ENCODE assay signal across 21 mouse cellular contexts in the genomic region with DNA sequence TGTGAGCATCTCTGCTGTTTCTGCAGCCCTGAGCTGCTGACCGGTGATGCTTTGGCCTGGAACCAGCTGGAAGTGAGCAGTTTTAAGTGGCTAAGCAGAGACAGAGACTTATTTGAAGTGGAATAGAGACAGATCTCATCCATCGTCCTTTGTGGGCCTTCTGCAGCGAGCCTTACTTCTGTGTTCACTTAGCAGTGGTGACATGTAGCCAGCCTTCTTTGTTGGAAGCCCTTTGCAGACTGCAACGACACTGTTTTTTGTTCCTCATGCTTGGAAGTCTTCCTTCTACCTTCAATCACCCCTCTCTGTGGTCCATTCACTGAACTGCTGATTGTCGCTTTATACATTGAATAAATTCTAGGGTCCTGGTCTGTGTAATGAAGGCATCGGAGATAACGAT. TPM values are rescaled to one million over a fixed set of nuclear protein-coding genes. Genes with fewer than 3 reads are reported as not detected.
A peak's percentile ranks its signal among the peaks of the same experiment; 100 is the strongest.
DNase-seq lines count a peak whose midpoint lies in the region; ATAC-seq and TF ChIP-seq lines count a peak whose summit lies in the region.
"Had no signal": no experiment of that assay in that cellular context is flagged by ENCODE, and none has a peak within 500 bp of the region (broad histone marks: within the 10 kb centered on the region; RNA-seq: fewer than 3 reads in every experiment).

No protein-coding gene starts in this region.

- DNase-seq in left cerebral cortex, adult 2 months (ENCODE audit: extremely low spot score in 1 of 2, low spot score in 2 of 2), result no peak
- no peak for DNase-seq in left cerebral cortex, postnatal 14 days (ENCODE audit: low spot score in 2 of 2)
- no peak for DNase-seq in embryonic facial prominence, embryonic 14.5 days (ENCODE audit: low spot score)
- DNase-seq in midbrain, postnatal 0 days (ENCODE audit: low spot score), result no peak
- no peak for DNase-seq in ovary, adult 18-20 months (ENCODE audit: low spot score)
- no peak for DNase-seq in frontal cortex, adult 2 months (ENCODE audit: extremely low spot score in 1 of 2, low spot score in 1 of 2)
- no peak for DNase-seq in gastrocnemius, adult 18-20 months (ENCODE audit: low spot score)
- DNase-seq: adrenal gland, postnatal 25 days; cerebellum, adult 2 months; heart, postnatal 4 days; liver; lung, adult 18-20 months; lung, postnatal 4 days; retina, postnatal 1 day; thymus, postnatal 36 days had no signal

- H3K36me3 ChIP-seq in embryonic facial prominence, embryonic 14.5 days (ENCODE audit: control insufficient read depth, insufficient read depth, low read length), result no peaks in the 10 kb centered on the region
- no peaks in the 10 kb centered on the region for H3K36me3 ChIP-seq in hindbrain, embryonic 16.5 days (ENCODE audit: control insufficient read depth, insufficient read depth, low read length)
- H3K36me3 ChIP-seq in midbrain, postnatal 0 days (ENCODE audit: insufficient read depth, low read length), result no peaks in the 10 kb centered on the region
- H3K36me3 ChIP-seq: neural tube, embryonic 12.5 days had no signal

- no peak for TF ChIP-seq CTCF in left cerebral cortex, adult 2 months (IDR thresholded peaks at IDR 0.05)
- TF ChIP-seq CTCF in midbrain, postnatal 0 days (IDR thresholded peaks at IDR 0.05), result no peak

- H3K9ac ChIP-seq in embryonic facial prominence, embryonic 14.5 days (ENCODE audit: low read depth, low read length), result peak overlapping the region; percentile 40; the same call in 1 of the 2 replicates
- no peak overlapping the region for H3K9ac ChIP-seq in hindbrain, embryonic 16.5 days (ENCODE audit: low read depth, low read length)
- 0 out of 2 replicates have a peak overlapping the region, but pooled peaks have one; percentile 29 for H3K9ac ChIP-seq in midbrain, postnatal 0 days (replicated peaks; ENCODE audit: low read length, poor library complexity, severe bottlenecking)
- H3K9ac ChIP-seq: neural tube, embryonic 12.5 days had no signal

- H3K4me2 ChIP-seq in embryonic facial prominence, embryonic 14.5 days (ENCODE audit: low read depth, low read length), result no peak overlapping the region
- H3K4me2 ChIP-seq in hindbrain, embryonic 16.5 days (ENCODE audit: low read length), result no peak overlapping the region
- no peak overlapping the region for H3K4me2 ChIP-seq in midbrain, postnatal 0 days (ENCODE audit: low read depth, low read length, poor library complexity, severe bottlenecking)
- H3K4me2 ChIP-seq: neural tube, embryonic 12.5 days had no signal

- intact Hi-C loops in left cerebral cortex, adult 2 months (cut with DNase I), result no loop called here
- intact Hi-C loops in left cerebral cortex, postnatal 14 days (cut with DNase I), result no loop called here

- no peak for ATAC-seq in embryonic facial prominence, embryonic 14.5 days (ENCODE audit: low read depth)
- peak; percentile 16; the same call in 1 of the 2 replicates for ATAC-seq in hindbrain, embryonic 16.5 days
- ATAC-seq in midbrain, postnatal 0 days (ENCODE audit: low FRiP score), result no peak
- ATAC-seq: intestine, postnatal 0 days; Patski had no signal

- H3K27ac ChIP-seq in left cerebral cortex, adult 2 months, result peak overlapping the region; percentile 60; the same call in 1 of the 2 replicates
- peak overlapping the region; percentile 55; the same call in 1 of the 2 replicates for H3K27ac ChIP-seq in embryonic facial prominence, embryonic 14.5 days (replicated peaks; ENCODE audit: low read depth, low read length)
- peak overlapping the region; percentile 45 for H3K27ac ChIP-seq in hindbrain, embryonic 16.5 days (ENCODE audit: low read depth, low read length)
- 0 out of 2 replicates have a peak overlapping the region, but pooled peaks have one; percentile 7 for H3K27ac ChIP-seq in midbrain, postnatal 0 days (ENCODE audit: low read depth, low read length)
- H3K27ac ChIP-seq: kidney, postnatal 0 days; neural tube, embryonic 12.5 days had no signal

- WGBS in embryonic facial prominence, embryonic 14.5 days, result 59% methylated on average over 7 of the region's 7 CpGs
- WGBS in hindbrain, embryonic 16.5 days, result 57% methylated on average over 7 of the region's 7 CpGs
- 53% methylated on average over 7 of the region's 7 CpGs for WGBS in midbrain, postnatal 0 days

- H3K4me3 ChIP-seq in left cerebral cortex, adult 2 months, result no peak overlapping the region
- H3K4me3 ChIP-seq in embryonic facial prominence, embryonic 14.5 days (ENCODE audit: low read depth, low read length), result no peak overlapping the region
- H3K4me3 ChIP-seq in hindbrain, embryonic 16.5 days (ENCODE audit: low read length), result no peak overlapping the region
- H3K4me3 ChIP-seq in midbrain, postnatal 0 days (ENCODE audit: low read depth, low read length), result no peak overlapping the region
- H3K4me3 ChIP-seq: erythroblast, embryonic 14.5 days; neural tube, embryonic 12.5 days had no signal

- H3K4me1 ChIP-seq in embryonic facial prominence, embryonic 14.5 days (ENCODE audit: control insufficient read depth, insufficient read depth, low read length), result peaks cover 24% of the 10 kb centered on the region
- H3K4me1 ChIP-seq in hindbrain, embryonic 16.5 days (ENCODE audit: control insufficient read depth, insufficient read depth, low read depth, low read length), result peaks cover 3% of the 10 kb centered on the region; the same call in 1 of the 2 replicates
- H3K4me1 ChIP-seq in midbrain, postnatal 0 days (ENCODE audit: insufficient read depth, low read length), result 0 out of 2 replicates have a peak, but pooled peaks cover 3% of the 10 kb centered on the region

- no peaks in the 10 kb centered on the region for H3K9me3 ChIP-seq in embryonic facial prominence, embryonic 14.5 days (ENCODE audit: control insufficient read depth, low read length)
- no peaks in the 10 kb centered on the region for H3K9me3 ChIP-seq in hindbrain, embryonic 16.5 days (ENCODE audit: control insufficient read depth, low read length)
- no peaks in the 10 kb centered on the region for H3K9me3 ChIP-seq in midbrain, postnatal 0 days (ENCODE audit: low read length)
- H3K9me3 ChIP-seq: neural tube, embryonic 12.5 days had no signal

- no peaks in the 10 kb centered on the region for H3K27me3 ChIP-seq in embryonic facial prominence, embryonic 14.5 days (replicated peaks; ENCODE audit: control insufficient read depth, insufficient read depth, low read length)
- H3K27me3 ChIP-seq in hindbrain, embryonic 16.5 days (replicated peaks; ENCODE audit: control insufficient read depth, insufficient read depth, low read length), result no peaks in the 10 kb centered on the region
- no peaks in the 10 kb centered on the region for H3K27me3 ChIP-seq in midbrain, postnatal 0 days (ENCODE audit: insufficient read depth, low read length)
- H3K27me3 ChIP-seq: neural tube, embryonic 12.5 days; Patski had no signal

RNA-seq across cellular contexts. Expression of gene Tiam2, which starts 18.5 kb away (rescaled TPM):
- total RNA-seq in left cerebral cortex, adult 2 months (2021), result 10 to 100 TPM; 80.1 to 82.9 TPM
- total RNA-seq in left cerebral cortex, postnatal 14 days (2021), result 10 to 100 TPM; 78.4 to 86.5 TPM
- 19.3 and 19.9 TPM in 2 replicates for polyA plus RNA-seq in embryonic facial prominence, embryonic 14.5 days (2014; fragmentation: Nextera tagmentation; extraction: Ambion mirVana)
- polyA plus RNA-seq in hindbrain, embryonic 16.5 days (2015; fragmentation: Nextera tagmentation; extraction: Ambion mirVana), result 3.6 and 7.5 TPM in 2 replicates
- 5.2 and 6.9 TPM in 2 replicates for total RNA-seq in midbrain, postnatal 0 days (2014; rRNA removed)
- 1.7 TPM in 2 replicates for polyA plus RNA-seq in midbrain, postnatal 0 days (2015; fragmentation: Nextera tagmentation; extraction: Ambion mirVana)
- 126 and 143 TPM in 2 replicates for polyA plus RNA-seq in frontal cortex, adult 2 months (2012; rRNA removed)
- 1 to 10 TPM; 2.2 to 7.2 TPM for total RNA-seq in gastrocnemius, adult 18-20 months (2021)
- polyA plus RNA-seq: erythroblast, embryonic 14.5 days had no signal

Comparison
In these comparisons a context has a peak if more than half of its experiments do, and no peak if none do; other contexts are left out.
1. H3K27ac ChIP-seq: peak in every context shown above with its lines; median percentile 60 in left cerebral cortex, adult 2 months; 55 in embryonic facial prominence, embryonic 14.5 days; 45 in hindbrain, embryonic 16.5 days; 7 in midbrain, postnatal 0 days.
2. RNA of gene Tiam2, which starts 18.5 kb away (total RNA-seq): 78.4 to 86.5 TPM in left cerebral cortex, postnatal 14 days and 80.1 to 82.9 TPM in left cerebral cortex, adult 2 months; 2.2 to 7.2 TPM in gastrocnemius, adult 18-20 months and 5.2 to 6.9 TPM in midbrain, postnatal 0 days; every median in the first group is over 4 times any median in the second.